Mouse (Mus musculus) CD4-positive, CD25-positive, alpha-beta regulatory T cell, adult 4 months (primary cell): Measurements from ENCODE around the gene Sema7a. TPM values are rescaled to one million over a fixed set of nuclear protein-coding genes. Genes with fewer than 3 reads are reported as not detected.

Source experiments
- ATAC-seq: one replicate; pipeline ENCODE4 v1.8.0; 2017
- polyA plus RNA-seq, 2 experiments: library from polyadenylated mRNA; unstranded; fragments of 100-300 nt; shearing (Covaris generic); gene quantifications; one replicate each; pipeline ENCODE4 v1.2.1; 2017

The Sema7a gene
- polyA plus RNA-seq, 2 experiments from 2014 or later = not detected

GRCm38 (mm10) chr9:58011552-58011951 lies 71.6 kb downstream of the Sema7a start:
- ATAC-seq = no peak

Other genes starting within 250 kb of the Sema7a start
- gene Edc3, start 231.6 kb upstream of the Sema7a start, polyA plus RNA-seq = 10 to 100 TPM; 30.2 to 30.5 TPM
- 100 to 1,000 TPM in 1 of 2 experiments, 10 to 100 TPM in 1; 95.0 to 107 TPM for gene Clk3, start 174.3 kb upstream of the Sema7a start, polyA plus RNA-seq
- 10 to 100 TPM; 25.2 to 35.4 TPM for gene Arid3b, start 103.3 kb upstream of the Sema7a start, polyA plus RNA-seq
- gene Ubl7, start 29.1 kb upstream of the Sema7a start, polyA plus RNA-seq = 100 to 1,000 TPM; 138 to 191 TPM
- gene Cyp11a1, start 66.3 kb downstream of the Sema7a start, polyA plus RNA-seq = not detected
- 1 to 10 TPM; 3.8 to 7.2 TPM for gene Stra6, start 123.7 kb downstream of the Sema7a start, polyA plus RNA-seq
- not detected for gene Ccdc33, start 178.7 kb downstream of the Sema7a start, polyA plus RNA-seq